Mouse (Mus musculus) embryonic facial prominence, embryonic 10.5 days (tissue): ENCODE data around the gene Ahsa1. TPM values are rescaled to one million over a fixed set of nuclear protein-coding genes. Genes with fewer than 3 reads are reported as not detected.
A peak's percentile ranks its signal among the peaks of the same experiment; 100 is the strongest.
"Not testable (repeated sequence)": the region's sequence is repeated elsewhere in the genome, so short reads cannot be mapped to it uniquely, and the experiment has no call there.

ENCODE experiments used
- DNase-seq: peaks from one replicate; pipeline ENCODE4 v3.0.0-alpha.2; 2017; ENCODE audit warnings: low spot score
- H3K27ac ChIP-seq: fragments of 300-500 bp; sonication (generic); replicated peaks from 2 replicates; pipeline ENCODE4 v1.5.1; 2016; ENCODE audit warnings: mild to moderate bottlenecking
- H3K27me3 ChIP-seq: fragments of 300-500 bp; sonication (generic); replicated peaks from 2 replicates; pipeline ENCODE4 v1.6.1; 2016; ENCODE audit warnings: low read depth, mild to moderate bottlenecking; ENCODE audit not compliant: poor library complexity, severe bottlenecking
- H3K36me3 ChIP-seq: fragments of 300-500 bp; sonication (generic); replicated peaks from 2 replicates; pipeline ENCODE4 v1.6.1; 2016; ENCODE audit warnings: mild to moderate bottlenecking, moderate library complexity
- H3K4me1 ChIP-seq: fragments of 300-500 bp; sonication (generic); 2 replicates; pipeline ENCODE4 v1.6.1; 2016
- H3K4me3 ChIP-seq: fragments of 300-500 bp; sonication (generic); 2 replicates; pipeline ENCODE4 v1.5.1; 2016; ENCODE audit warnings: mild to moderate bottlenecking, moderate library complexity
- H3K9me3 ChIP-seq: fragments of 300-500 bp; sonication (generic); 2 replicates; pipeline ENCODE4 v1.6.1; 2016; ENCODE audit warnings: mild to moderate bottlenecking
- WGBS: fragments of 180-500 bp; shearing (Covaris S2); methylation state at CpG from one replicate; pipeline ENCODE4 v1.1.7; 2016; 5-methylcytosine and 5-hydroxymethylcytosine counted together
- polyA plus RNA-seq: library from polyadenylated mRNA; unstranded; fragments of >200 nt; fragmentation: Nextera tagmentation; extraction: Ambion mirVana; gene quantifications from 2 replicates; pipeline ENCODE4 v1.2.1, GENCODE M21; 2016

The Ahsa1 gene
- polyA plus RNA-seq, 1 experiment from 2014 or later, result 294 TPM

DNA sequence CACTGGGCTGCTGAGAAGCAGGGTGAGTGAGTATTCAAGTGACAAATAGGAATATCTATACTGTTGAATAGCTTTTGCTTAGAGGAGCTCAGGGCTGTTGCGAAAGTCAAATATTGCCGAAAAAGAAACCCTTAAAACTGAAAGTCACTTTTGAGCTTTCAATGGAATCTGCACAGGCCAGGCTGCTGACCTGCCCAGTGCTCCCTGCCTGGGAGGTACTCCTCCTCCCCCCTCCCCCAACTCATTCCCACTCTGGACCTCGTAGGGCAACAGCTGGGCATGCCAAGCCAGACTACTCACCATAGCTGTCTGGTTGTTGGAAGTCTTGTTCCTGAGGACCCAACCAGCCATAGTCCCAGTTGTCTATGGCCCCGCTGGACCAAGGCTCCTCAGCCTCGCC, 18.4 kb downstream of the Ahsa1 start:
- no peaks in the 10 kb centered on the region for H3K27me3 ChIP-seq
- no peak for DNase-seq
- no peaks in the 10 kb centered on the region for H3K9me3 ChIP-seq
- no peak overlapping the region for H3K27ac ChIP-seq
- H3K36me3 ChIP-seq, result no peaks in the 10 kb centered on the region
- 88% methylated on average over 5 of the region's 5 CpGs for WGBS
- H3K4me3 ChIP-seq, result no peak overlapping the region
- peaks cover 3% of the 10 kb centered on the region; the same call in 1 of the 2 replicates for H3K4me1 ChIP-seq

DNA sequence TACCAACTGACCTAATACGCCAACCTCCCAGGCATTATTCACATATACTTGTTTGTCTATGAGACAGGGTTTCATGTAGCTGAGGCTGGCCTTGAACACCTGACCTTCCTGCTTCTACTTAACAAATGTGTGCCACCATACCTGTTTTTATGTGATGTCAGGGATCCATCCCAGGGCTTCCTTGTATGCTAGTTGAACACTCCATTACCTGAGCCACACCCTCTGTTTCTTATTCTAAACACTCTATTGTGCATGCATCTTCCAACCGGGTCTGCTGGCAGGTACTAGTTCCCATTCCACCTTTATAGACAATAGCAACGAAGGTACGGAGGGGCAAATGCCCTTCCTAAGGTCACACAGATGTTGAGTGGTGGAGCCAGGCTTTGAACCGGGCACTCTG, 22.8 kb downstream of the Ahsa1 start:
- Histone ChIP-seq H3K4me3 (no peak overlapping the region), H3K27me3 (no peaks in the 10 kb centered on the region), H3K9me3 (no peaks in the 10 kb centered on the region), H3K27ac (no peak overlapping the region), H3K36me3 (no peaks in the 10 kb centered on the region), H3K4me1 (no peaks in the 10 kb centered on the region; the same call in 1 of the 2 replicates)
- WGBS, result 92% methylated on average over 5 of the region's 5 CpGs
- DNase-seq, result no peak

DNA sequence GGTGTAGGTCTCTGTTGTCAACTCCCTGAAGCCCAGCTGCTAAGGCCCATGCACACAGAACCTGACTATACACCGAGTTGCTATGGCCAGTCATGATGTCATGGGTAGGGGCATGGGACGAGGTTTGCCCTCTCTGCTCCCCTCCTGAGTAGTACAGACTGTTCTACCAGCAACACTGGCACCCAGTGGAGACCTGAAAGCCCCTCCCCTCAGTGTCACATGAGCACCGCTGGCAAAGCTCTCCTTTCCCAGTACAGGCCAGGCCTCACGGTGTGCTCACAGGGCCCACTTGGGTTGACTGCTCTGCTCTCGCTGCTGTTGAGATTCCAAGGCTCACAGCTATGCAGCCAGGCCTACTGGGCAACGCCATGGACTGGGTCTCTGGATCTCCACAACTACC, 27.7 kb downstream of the Ahsa1 start:
- H3K9me3 ChIP-seq, result no peaks in the 10 kb centered on the region
- H3K27me3 ChIP-seq, result peaks cover 8% of the 10 kb centered on the region
- WGBS, result 78% methylated on average over 6 of the region's 6 CpGs
- no peak overlapping the region for H3K27ac ChIP-seq
- peaks cover 5% of the 10 kb centered on the region; the same call in 1 of the 2 replicates for H3K4me1 ChIP-seq
- H3K36me3 ChIP-seq, result no peaks in the 10 kb centered on the region
- DNase-seq, result no peak
- no peak overlapping the region for H3K4me3 ChIP-seq

DNA sequence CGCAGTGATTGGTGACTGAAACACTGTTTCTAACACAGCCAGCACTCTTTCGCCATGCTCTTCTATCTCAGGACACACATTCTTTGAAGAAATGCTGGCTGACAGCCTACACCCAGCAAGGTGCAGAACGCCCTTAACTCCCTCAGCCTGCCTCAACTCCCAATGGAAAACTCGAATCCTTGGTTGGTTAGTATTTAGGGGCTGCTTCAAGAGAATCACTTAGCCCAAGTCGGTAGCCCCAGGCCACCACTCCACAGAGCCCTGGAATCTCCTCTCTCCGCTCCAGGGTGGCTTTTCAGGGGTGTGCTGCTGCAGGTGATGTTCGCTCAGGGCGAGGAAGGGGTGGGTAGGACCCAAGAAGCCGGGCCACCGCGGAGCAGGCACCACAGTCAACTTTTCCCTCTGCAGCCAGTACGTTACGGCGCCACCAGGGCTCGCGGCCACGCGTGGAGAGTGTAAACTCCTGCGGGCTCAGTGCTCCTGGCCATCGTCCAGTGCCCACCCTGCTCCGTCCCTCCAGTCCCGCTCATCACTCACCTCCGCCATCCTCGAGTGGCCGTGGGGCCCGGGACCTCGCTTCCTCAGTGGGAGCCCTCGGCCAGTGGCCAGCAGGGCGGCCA, 32.9 kb downstream of the Ahsa1 start:
- no peaks in the 10 kb centered on the region for H3K9me3 ChIP-seq
- peak overlapping the region; percentile 84 for H3K27ac ChIP-seq
- peaks cover 23% of the 10 kb centered on the region for H3K4me1 ChIP-seq
- H3K4me3 ChIP-seq, result peak overlapping the region; percentile 82
- H3K36me3 ChIP-seq, result no peaks in the 10 kb centered on the region
- H3K27me3 ChIP-seq, result peaks cover 42% of the 10 kb centered on the region
- WGBS, result 10% methylated on average over 29 of the region's 29 CpGs
- no peak for DNase-seq

DNA sequence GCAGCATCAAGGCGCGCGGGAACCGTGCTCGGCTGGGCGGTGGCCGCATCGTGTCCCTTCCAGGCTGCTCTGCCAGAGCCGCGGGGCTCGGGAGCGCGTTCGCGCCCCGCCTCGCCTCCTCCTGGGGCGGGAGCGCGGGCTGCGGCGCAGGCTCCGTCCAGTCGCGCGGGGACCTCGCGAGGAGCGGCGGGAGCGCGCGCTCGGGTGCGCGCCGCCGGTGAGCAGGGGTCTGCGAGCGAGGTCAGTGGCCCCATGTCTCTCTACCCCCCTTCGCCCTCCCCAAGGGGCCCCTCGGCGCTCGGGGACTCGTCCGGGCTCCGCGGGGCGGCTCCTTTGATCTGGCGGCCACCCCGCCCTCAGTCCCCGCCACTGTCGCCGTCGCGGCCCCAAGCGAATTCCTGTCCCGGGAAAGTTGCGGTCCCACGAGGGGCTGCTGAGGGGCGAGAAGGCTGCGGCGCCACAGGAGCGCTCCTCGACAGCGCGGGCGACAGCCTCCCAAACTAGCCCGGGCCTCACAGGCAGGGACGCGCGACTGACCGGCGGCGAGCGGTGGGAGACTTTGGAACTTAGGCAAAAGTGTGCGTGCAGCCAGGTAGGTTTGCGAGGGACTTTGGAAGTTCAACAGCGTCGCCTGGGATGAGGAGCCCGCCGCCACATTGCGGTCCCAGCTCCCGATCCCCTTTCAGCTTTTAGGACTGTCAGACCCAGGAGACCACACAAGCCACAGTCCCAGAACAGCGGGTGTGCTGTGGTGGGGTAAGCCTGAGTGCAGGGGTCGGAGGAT, 33.6 kb downstream of the Ahsa1 start, which contains the start of gene Ism2:
Ism2 (minus strand) TSS at position 49 of the 784 bp plus-strand sequence.
- Histone ChIP-seq H3K27me3 (peaks cover 42% of the 10 kb centered on the region), H3K27ac (peak within 1 kb of the TSS; percentile 84), H3K36me3 (no peaks in the 10 kb centered on the region), H3K4me3 (peak within 1 kb of the TSS; percentile 82), H3K9me3 (no peaks in the 10 kb centered on the region), H3K4me1 (peaks cover 23% of the 10 kb centered on the region)
- DNase-seq, result peak; percentile 71
- WGBS, result under 1% methylated on average over 86 of the region's 86 CpGs

DNA sequence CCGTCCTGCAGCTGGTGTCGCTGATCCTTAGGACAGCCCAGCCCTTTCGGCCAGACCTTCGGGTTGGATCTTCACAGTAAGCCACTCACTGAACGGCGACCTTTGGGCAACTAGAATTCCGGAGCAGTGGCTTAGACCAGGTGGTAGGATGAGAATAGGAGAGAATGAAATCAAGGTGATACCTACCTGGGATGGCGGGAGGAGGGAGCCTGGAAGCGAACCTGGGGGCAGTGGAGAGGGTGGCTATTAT, 34.1 kb downstream of the Ahsa1 start:
- DNase-seq, result no peak
- Histone ChIP-seq H3K9me3 (no peaks in the 10 kb centered on the region), H3K4me1 (peaks cover 19% of the 10 kb centered on the region), H3K27me3 (peaks cover 42% of the 10 kb centered on the region), H3K4me3 (peak overlapping the region; percentile 82), H3K36me3 (no peaks in the 10 kb centered on the region), H3K27ac (no peak overlapping the region)
- 2% methylated on average over 9 of the region's 9 CpGs for WGBS

DNA sequence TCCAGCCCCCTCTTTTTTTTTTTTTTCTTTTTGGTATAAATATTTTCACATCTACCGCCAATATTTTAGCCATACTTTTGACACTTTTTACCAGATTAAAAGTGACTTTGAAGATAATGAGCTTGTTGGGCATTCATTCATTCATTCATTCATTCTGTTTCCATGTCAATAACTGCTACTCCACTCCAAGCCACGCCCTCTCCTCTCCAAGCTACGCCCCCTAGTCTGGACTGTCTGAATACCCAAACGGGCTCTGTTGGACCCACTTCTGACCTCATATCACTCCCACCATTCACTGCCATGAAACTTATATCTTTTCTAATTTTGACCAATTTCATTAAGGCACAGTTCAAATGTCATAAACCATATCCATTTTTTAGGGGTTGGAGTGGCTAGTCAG, 34.9 kb downstream of the Ahsa1 start:
- WGBS, result 48% methylated on average over 4 of the region's 4 CpGs
- no peaks in the 10 kb centered on the region for H3K36me3 ChIP-seq
- no peaks in the 10 kb centered on the region for H3K9me3 ChIP-seq
- peaks cover 42% of the 10 kb centered on the region for H3K27me3 ChIP-seq
- H3K4me3 ChIP-seq, result no peak overlapping the region
- H3K27ac ChIP-seq, result no peak overlapping the region
- no peak for DNase-seq
- peaks cover 19% of the 10 kb centered on the region for H3K4me1 ChIP-seq

DNA sequence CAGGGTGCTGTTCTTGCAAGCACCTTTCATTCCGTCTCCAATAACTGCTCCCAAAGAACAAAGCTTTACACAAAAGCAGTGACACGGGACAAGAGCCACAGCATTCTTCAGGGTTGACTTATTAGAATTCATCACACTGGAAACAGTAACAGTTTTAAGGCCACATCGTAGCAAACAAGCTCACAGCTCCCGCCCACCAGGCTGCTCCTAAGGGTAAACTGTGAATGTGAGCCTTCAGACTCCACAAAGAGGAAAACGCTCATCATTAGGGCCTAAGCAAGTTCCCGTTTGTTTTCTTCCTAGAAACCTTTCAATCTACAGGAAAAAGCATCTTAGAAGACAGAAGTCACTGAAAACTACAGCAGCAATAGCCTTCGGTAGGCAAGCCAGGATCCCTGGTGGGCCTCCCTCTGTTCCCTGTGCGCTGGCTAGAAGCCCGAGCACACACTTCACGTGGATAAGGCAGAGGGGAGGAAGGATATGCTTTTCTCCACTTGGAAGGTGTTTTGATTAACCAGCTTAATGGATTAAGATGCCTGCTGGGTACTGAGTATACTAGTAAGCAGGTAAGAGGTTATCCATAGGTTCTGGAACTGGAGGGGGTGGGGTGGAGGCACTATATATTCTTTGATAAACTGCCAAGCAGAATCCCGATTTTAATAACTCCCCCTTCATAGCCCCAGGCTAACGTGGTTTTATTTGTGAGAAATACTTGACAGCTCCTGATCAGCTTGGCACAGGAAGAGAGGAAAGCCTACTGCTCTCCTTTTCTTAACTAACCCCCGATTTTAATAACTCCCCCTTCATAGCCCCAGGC, 39.7 kb downstream of the Ahsa1 start:
- no peaks in the 10 kb centered on the region for H3K9me3 ChIP-seq
- no peak overlapping the region for H3K4me3 ChIP-seq
- 41% methylated on average over 13 of the region's 13 CpGs for WGBS
- no peak for DNase-seq
- H3K27me3 ChIP-seq, result peaks cover 13% of the 10 kb centered on the region
- H3K27ac ChIP-seq, result no peak overlapping the region
- H3K36me3 ChIP-seq, result peaks cover 28% of the 10 kb centered on the region
- H3K4me1 ChIP-seq, result no peaks in the 10 kb centered on the region

DNA sequence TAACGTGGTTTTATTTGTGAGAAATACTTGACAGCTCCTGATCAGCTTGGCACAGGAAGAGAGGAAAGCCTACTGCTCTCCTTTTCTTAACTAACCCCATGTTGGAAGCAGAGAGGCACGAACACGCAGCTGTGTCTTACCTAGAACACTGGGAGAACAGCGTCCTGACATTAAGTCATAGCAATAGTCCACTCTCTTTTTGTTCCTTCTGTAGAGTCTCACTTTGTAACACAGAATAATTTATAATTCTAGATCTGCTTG, 40.2 kb downstream of the Ahsa1 start:
- not testable (repeated sequence) for H3K9me3 ChIP-seq, H3K4me3 ChIP-seq, H3K27me3 ChIP-seq, H3K27ac ChIP-seq, DNase-seq, H3K4me1 ChIP-seq
- WGBS, result 72% methylated on average over 4 of the region's 4 CpGs
- peaks cover 30% of the 10 kb centered on the region for H3K36me3 ChIP-seq

DNA sequence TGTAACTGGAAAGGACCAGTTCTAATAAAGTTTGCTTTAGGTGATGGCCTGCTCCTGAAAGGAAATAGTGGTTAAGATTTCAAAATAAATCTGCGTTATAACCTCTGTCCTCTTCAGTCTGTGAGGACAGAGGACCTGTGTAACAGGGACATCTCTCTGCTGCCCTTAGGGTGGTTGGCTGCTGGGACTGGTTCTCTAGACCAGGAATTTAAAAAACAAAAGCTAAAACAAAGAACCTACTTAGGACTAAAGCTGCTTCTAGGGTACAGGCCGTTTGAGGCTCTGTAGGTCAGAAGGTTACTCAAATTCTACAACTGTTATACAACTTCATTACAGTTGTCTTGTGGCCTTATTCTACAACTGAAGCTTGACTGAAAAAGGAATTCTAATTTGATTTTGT, 46.8 kb downstream of the Ahsa1 start:
- H3K36me3 ChIP-seq, result peaks cover 49% of the 10 kb centered on the region
- H3K27ac ChIP-seq, result no peak overlapping the region
- H3K4me3 ChIP-seq, result no peak overlapping the region
- no peak for DNase-seq
- no peaks in the 10 kb centered on the region for H3K27me3 ChIP-seq
- no peaks in the 10 kb centered on the region for H3K9me3 ChIP-seq
- no peaks in the 10 kb centered on the region for H3K4me1 ChIP-seq
- WGBS, result 43% methylated on average over 2 of the region's 2 CpGs

DNA sequence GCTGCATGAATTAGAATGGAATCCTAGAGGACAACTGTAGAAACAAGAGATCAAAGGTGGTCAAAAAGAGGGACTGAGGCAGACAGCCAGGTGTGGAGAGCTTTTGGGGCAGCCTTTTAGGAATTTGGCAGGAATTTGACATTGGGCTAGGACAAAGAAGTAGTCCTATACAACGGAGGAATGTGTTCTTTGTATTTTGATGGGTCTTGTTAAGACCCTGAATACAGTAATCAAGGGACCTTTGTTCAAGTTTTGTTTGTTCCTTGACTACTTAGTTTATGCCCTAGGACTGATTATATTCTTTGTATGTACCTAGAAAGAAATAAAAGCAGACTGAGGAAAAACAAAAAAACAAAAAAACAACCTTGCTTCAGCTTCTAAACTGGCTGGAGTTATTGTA, 51.7 kb downstream of the Ahsa1 start:
- Histone ChIP-seq H3K36me3 (0 out of 2 replicates have a peak, but pooled peaks cover 7% of the 10 kb centered on the region), H3K4me3 (no peak overlapping the region), H3K4me1 (no peaks in the 10 kb centered on the region), H3K9me3 (no peaks in the 10 kb centered on the region), H3K27ac (no peak overlapping the region), H3K27me3 (no peaks in the 10 kb centered on the region)
- no peak for DNase-seq
- 63% methylated on average over 1 of the region's 1 CpGs for WGBS

DNA sequence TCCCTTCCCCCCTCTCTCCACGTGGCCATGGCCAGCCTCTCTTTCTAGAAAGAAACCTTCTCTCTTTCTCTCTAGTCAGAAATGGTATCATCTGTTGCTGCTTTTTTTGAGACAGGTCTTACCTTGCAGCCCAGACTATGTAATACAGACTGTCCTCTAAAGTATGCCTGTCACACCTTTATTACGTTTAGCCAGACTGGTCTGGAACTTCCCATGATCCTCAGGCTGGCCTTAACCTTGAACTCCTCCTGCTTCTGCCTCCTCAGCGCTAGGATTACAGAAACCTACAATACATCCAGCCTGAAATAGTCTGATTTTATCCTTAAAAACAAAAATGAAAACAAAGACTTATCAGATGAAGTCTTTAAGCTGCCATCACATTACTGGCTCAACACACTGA, 53.0 kb downstream of the Ahsa1 start:
- Histone ChIP-seq H3K27ac (no peak overlapping the region), H3K4me1 (no peaks in the 10 kb centered on the region), H3K4me3 (no peak overlapping the region), H3K36me3 (peaks cover 7% of the 10 kb centered on the region), H3K27me3 (no peaks in the 10 kb centered on the region), H3K9me3 (no peaks in the 10 kb centered on the region)
- 83% methylated on average over 3 of the region's 3 CpGs for WGBS
- DNase-seq, result no peak
